ENCODE assay signal across 25 mouse cellular contexts in genomic region chr4:118025931-118026330, GRCm38 (mm10).
A peak's percentile ranks its signal among the peaks of the same experiment; 100 is the strongest.
DNase-seq lines count a peak whose midpoint lies in the region; ATAC-seq and TF ChIP-seq lines count a peak whose summit lies in the region.
"Had no signal": no experiment of that assay in that cellular context is flagged by ENCODE, and none has a peak within 500 bp of the region (broad histone marks: within the 10 kb centered on the region; RNA-seq: fewer than 3 reads in every experiment).

No protein-coding gene starts in this region.

- peak; percentile 75 for ATAC-seq in frontal cortex, adult (ENCODE audit: low TSS enrichment)
- no peak for ATAC-seq in kidney, embryonic 14.5 days (ENCODE audit: low FRiP score, low TSS enrichment)
- ATAC-seq: forebrain, embryonic 14.5 days; inflammation-experienced regulatory T-cells, adult 6 months; Patski had no signal

- no peak for DNase-seq in frontal cortex, postnatal 14 days (ENCODE audit: low spot score in 2 of 2)
- DNase-seq in kidney, adult 11 months: peak; percentile 48
- peak; percentile 35 to 40 for DNase-seq in left cerebral cortex, postnatal 36 days (ENCODE audit: low spot score in 2 of 2)
- no peak for DNase-seq in left cerebral cortex, postnatal 4 days
- DNase-seq in lung, postnatal 25 days (ENCODE audit: low spot score): no peak
- DNase-seq: cerebellum, adult 18-20 months; cerebellum, postnatal 25 days; heart, postnatal 36 days; kidney, adult 9 months; lung, embryonic 14.5 days; lung, postnatal 36 days; midbrain, embryonic 14.5 days; retina, postnatal 1 day; spleen, adult 18-20 months had no signal

- H3K36me3 ChIP-seq in kidney, embryonic 14.5 days (ENCODE audit: control insufficient read depth, insufficient read depth, low read length): 0 out of 2 replicates have a peak, but pooled peaks cover 2% of the 10 kb centered on the region
- H3K36me3 ChIP-seq: limb, embryonic 15.5 days; neural tube, embryonic 12.5 days had no signal

- no peak for TF ChIP-seq POLR2A in olfactory bulb, adult 2 months (IDR thresholded peaks at IDR 0.05; ENCODE audit: insufficient read depth, low read depth, low read length)

- H3K9me3 ChIP-seq in kidney, embryonic 14.5 days (ENCODE audit: control insufficient read depth, low read length): no peaks in the 10 kb centered on the region
- H3K9me3 ChIP-seq: limb, embryonic 15.5 days; megakaryocyte, embryonic 14.5 days; neural tube, embryonic 12.5 days had no signal

- peaks cover 2% of the 10 kb centered on the region; the same call in 1 of the 2 replicates for H3K4me1 ChIP-seq in kidney, embryonic 14.5 days (ENCODE audit: control insufficient read depth, insufficient read depth, low read length)
- peaks cover 38% of the 10 kb centered on the region for H3K4me1 ChIP-seq in olfactory bulb, adult 2 months (ENCODE audit: control insufficient read depth, insufficient read depth, low read length)

- no peak overlapping the region for H3K9ac ChIP-seq in kidney, embryonic 14.5 days (ENCODE audit: low read depth, low read length)
- H3K9ac ChIP-seq: hindbrain, embryonic 14.5 days; limb, embryonic 15.5 days; liver, embryonic 14.5 days; lung, embryonic 14.5 days; neural tube, embryonic 12.5 days had no signal

- TF ChIP-seq CTCF in olfactory bulb, adult 2 months (IDR thresholded peaks at IDR 0.05; ENCODE audit: insufficient read depth, low read depth, low read length): no peak

- H3K4me3 ChIP-seq in kidney, embryonic 14.5 days (ENCODE audit: low read length): no peak overlapping the region
- H3K4me3 ChIP-seq in olfactory bulb, adult 2 months (ENCODE audit: insufficient read depth, low read depth, low read length): no peak overlapping the region
- H3K4me3 ChIP-seq: limb, embryonic 15.5 days; megakaryocyte, embryonic 14.5 days; neural tube, embryonic 12.5 days had no signal

- intact Hi-C loops in left cerebral cortex, postnatal 36 days (cut with DNase I): no loop called here
- intact Hi-C loops in left cerebral cortex, postnatal 4 days (cut with DNase I): no loop called here

- 55% methylated on average over 7 of the region's 7 CpGs for WGBS in kidney, embryonic 14.5 days
- 46% methylated on average over 7 of the region's 7 CpGs for WGBS in olfactory bulb, adult 2 months

- no peak overlapping the region for H3K4me2 ChIP-seq in kidney, embryonic 14.5 days (replicated peaks; ENCODE audit: low read depth, low read length)
- H3K4me2 ChIP-seq: hindbrain, embryonic 14.5 days; limb, embryonic 15.5 days; lung, embryonic 14.5 days; neural tube, embryonic 12.5 days had no signal

- no peak overlapping the region for H3K27ac ChIP-seq in kidney, embryonic 14.5 days (ENCODE audit: low read depth, low read length)
- H3K27ac ChIP-seq in olfactory bulb, adult 2 months (ENCODE audit: insufficient read depth, low read depth, low read length): 0 out of 2 replicates have a peak overlapping the region, but pooled peaks have one; percentile 10
- H3K27ac ChIP-seq: hindbrain, embryonic 14.5 days; limb, embryonic 15.5 days; liver, embryonic 14.5 days; neural tube, embryonic 12.5 days had no signal

- H3K27me3 ChIP-seq in kidney, embryonic 14.5 days (ENCODE audit: control insufficient read depth, insufficient read depth, low read length): no peaks in the 10 kb centered on the region
- H3K27me3 ChIP-seq: limb, embryonic 15.5 days; megakaryocyte, embryonic 14.5 days; neural tube, embryonic 12.5 days; Patski had no signal

Comparison
In these comparisons a context has a peak if more than half of its experiments do, and no peak if none do; other contexts are left out.
1. DNase-seq: peak in kidney, adult 11 months (single experiment) and left cerebral cortex, postnatal 36 days (2 of 2); none in frontal cortex, postnatal 14 days (0 of 2), left cerebral cortex, postnatal 4 days (single experiment) and lung, postnatal 25 days (single experiment).